ENCODE assay signal across 27 mouse cellular contexts in genomic region chr6:22374791-22375190, GRCm38 (mm10). TPM values are rescaled to one million over a fixed set of nuclear protein-coding genes. Genes with fewer than 3 reads are reported as not detected.
A peak's percentile ranks its signal among the peaks of the same experiment; 100 is the strongest.
DNase-seq lines count a peak whose midpoint lies in the region.
"Had no signal": no experiment of that assay in that cellular context is flagged by ENCODE, and none has a peak within 500 bp of the region (broad histone marks: within the 10 kb centered on the region; RNA-seq: fewer than 3 reads in every experiment).

No protein-coding gene starts in this region.

- peak; percentile 16 for DNase-seq in heart, adult 11 months
- DNase-seq in heart, embryonic 10.5 days (ENCODE audit: low spot score): no peak
- DNase-seq in CD4-positive helper T cell, adult 2 months (ENCODE audit: low read depth, low spot score): peak; percentile 59
- DNase-seq in naive thymus-derived CD4-positive, alpha-beta T cell, adult 2 months (ENCODE audit: low read depth): peak; percentile 71
- no peak for DNase-seq in retina, embryonic 14.5 days (ENCODE audit: low spot score)
- no peak for DNase-seq in lung, postnatal 36 days
- DNase-seq: adrenal gland, adult 2 months; adrenal gland, postnatal 14 days; B cell, adult 2 months; cerebellum, adult 11 months; cerebellum, adult 2 months; cerebellum, adult 9-11 months; cerebellum, postnatal 25 days; forebrain, postnatal 0 days; gastrocnemius, postnatal 36 days; heart, postnatal 10 days; heart, postnatal 36 days had no signal

- no peak overlapping the region for H3K4me3 ChIP-seq in heart, embryonic 10.5 days
- H3K4me3 ChIP-seq: embryonic facial prominence, embryonic 12.5 days; embryonic facial prominence, embryonic 15.5 days; heart, embryonic 12.5 days; heart, embryonic 15.5 days; hindbrain, embryonic 10.5 days; hindbrain, embryonic 13.5 days; intestine, embryonic 15.5 days had no signal

- H3K4me1 ChIP-seq in heart, embryonic 10.5 days: no peaks in the 10 kb centered on the region
- H3K4me1 ChIP-seq: embryonic facial prominence, embryonic 12.5 days; embryonic facial prominence, embryonic 15.5 days; heart, embryonic 12.5 days; heart, embryonic 15.5 days; hindbrain, embryonic 10.5 days; hindbrain, embryonic 13.5 days had no signal

- no peaks in the 10 kb centered on the region for H3K36me3 ChIP-seq in heart, embryonic 10.5 days
- H3K36me3 ChIP-seq: embryonic facial prominence, embryonic 12.5 days; embryonic facial prominence, embryonic 15.5 days; G1E; heart, embryonic 12.5 days; heart, embryonic 15.5 days; hindbrain, embryonic 10.5 days; hindbrain, embryonic 13.5 days; intestine, embryonic 15.5 days had no signal

- H3K9me3 ChIP-seq in heart, embryonic 10.5 days: no peaks in the 10 kb centered on the region
- H3K9me3 ChIP-seq: embryonic facial prominence, embryonic 12.5 days; embryonic facial prominence, embryonic 15.5 days; G1E; heart, embryonic 12.5 days; heart, embryonic 15.5 days; hindbrain, embryonic 10.5 days; hindbrain, embryonic 13.5 days; intestine, embryonic 15.5 days had no signal

- 76% methylated on average over 3 of the region's 3 CpGs for WGBS in heart, embryonic 10.5 days

- no peaks in the 10 kb centered on the region for H3K27me3 ChIP-seq in heart, embryonic 10.5 days (ENCODE audit: insufficient read depth, poor library complexity, severe bottlenecking)
- H3K27me3 ChIP-seq: CH12.LX; embryonic facial prominence, embryonic 12.5 days; embryonic facial prominence, embryonic 15.5 days; heart, embryonic 12.5 days; heart, embryonic 15.5 days; hindbrain, embryonic 13.5 days; intestine, embryonic 15.5 days; Patski had no signal

- H3K27ac ChIP-seq in heart, embryonic 10.5 days: no peak overlapping the region
- H3K27ac ChIP-seq: embryonic facial prominence, embryonic 12.5 days; embryonic facial prominence, embryonic 15.5 days; heart, embryonic 15.5 days; hindbrain, embryonic 10.5 days; hindbrain, embryonic 13.5 days; intestine, embryonic 15.5 days had no signal

RNA-seq across cellular contexts. Expression of gene Fam3c, which starts 18.7 kb away (rescaled TPM):
- 34.3 and 48.2 TPM in 2 replicates for polyA plus RNA-seq in heart, embryonic 10.5 days (2016; fragmentation: Nextera tagmentation; extraction: Ambion mirVana)

Comparison
In these comparisons a context has a peak if more than half of its experiments do, and no peak if none do; other contexts are left out.
1. DNase-seq: peak in heart, adult 11 months (single experiment), CD4-positive helper T cell, adult 2 months (single experiment) and naive thymus-derived CD4-positive, alpha-beta T cell, adult 2 months (single experiment); none in heart, embryonic 10.5 days (single experiment), retina, embryonic 14.5 days (single experiment) and lung, postnatal 36 days (single experiment).